Mouse (Mus musculus): ENCODE data around the gene Vmn1r166. TPM values are rescaled to one million over a fixed set of nuclear protein-coding genes. Genes with fewer than 3 reads are reported as not detected.

Gene Vmn1r166
- polyA plus RNA-seq (2012; rRNA removed) = not detected in 2 replicates

DNA sequence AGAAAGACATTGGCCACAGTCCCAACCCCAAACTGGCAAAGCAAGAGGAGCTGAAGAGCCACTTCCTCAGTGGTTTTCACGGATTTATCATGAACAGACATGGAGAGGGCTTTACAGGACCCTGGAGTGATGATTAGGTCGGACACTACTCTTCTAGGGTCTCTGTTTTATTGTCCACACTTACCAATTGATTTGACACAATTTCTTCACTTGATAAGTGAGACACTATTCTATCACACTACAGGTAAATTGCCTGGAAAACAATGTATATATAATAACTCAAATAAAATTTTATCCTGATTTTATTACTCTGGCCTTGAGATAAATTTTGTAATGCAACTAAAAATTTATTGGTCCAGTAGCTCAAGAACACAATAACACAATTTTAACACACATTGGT is at the start of gene Vmn1r166:
Gene Vmn1r166, minus strand, starts transcription at position 101 of the 400 bp plus-strand sequence.

DNA sequence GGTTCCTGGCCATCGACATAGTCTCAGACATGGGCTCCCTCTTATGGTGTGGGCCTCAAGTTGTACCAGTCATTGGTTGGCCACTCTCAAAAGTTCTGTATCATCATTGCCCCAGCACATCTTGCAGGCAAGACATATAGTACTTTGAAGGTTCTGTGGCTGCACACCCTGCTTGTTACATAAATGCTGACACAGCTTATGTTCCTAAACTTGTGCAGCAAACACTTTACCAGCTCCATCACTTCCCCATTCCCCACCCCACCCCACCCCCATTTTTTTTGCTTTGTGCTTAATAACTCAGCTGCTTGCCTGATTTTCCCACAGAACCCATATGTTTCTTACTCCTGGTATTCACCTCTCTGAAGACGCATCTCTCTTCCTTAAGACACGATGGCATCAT is 49.4 kb upstream of the Vmn1r166 start, which contains the start of gene Nlrp4e:
Gene Nlrp4e, plus strand, starts transcription at position 301 of the 400 bp plus-strand sequence.

DNA sequence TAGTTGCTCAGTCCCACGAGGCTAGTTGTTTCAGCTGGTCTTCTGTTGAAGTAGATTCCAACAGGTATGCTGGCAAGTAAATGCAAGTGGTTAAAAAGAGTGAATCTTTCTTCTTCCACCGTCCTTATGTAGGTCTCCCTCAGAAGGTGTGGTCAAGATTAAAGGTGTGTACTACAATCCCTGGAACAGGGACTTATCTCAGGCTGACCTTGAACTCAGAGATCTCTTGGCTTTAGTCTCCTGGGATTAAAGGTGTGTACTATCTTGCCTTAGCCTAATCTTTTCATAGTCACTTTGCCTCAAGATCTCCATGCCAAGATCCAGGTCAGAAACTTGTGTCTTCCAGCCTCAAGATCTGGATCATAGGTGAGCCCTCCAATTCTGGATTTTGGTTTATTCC is 27.3 kb upstream of the Vmn1r166 start, which contains the start of gene Gm6902:
Gene Gm6902, minus strand, starts transcription at position 101 of the 400 bp plus-strand sequence.

DNA sequence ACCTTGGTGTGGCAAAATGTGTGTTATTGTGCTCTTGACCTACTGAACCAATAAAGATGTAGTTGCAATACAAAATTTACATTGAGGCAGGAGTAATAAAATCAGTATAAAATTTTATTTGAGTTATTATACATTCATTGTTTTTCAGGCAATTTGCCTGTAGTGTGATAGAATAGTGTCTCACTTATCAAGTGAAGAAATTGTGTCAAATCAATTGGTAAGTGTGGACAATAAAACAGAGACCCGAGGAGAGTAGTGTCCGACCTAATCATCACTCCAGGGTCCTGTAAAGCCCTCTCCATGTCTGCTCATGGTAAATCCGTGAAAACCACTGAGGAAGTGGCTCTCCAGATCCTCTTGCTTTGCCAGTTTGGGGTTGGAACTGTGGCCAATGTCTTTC is 34.5 kb downstream of the Vmn1r166 start, which contains the start of gene Vmn1r165:
Gene Vmn1r165, plus strand, starts transcription at position 301 of the 400 bp plus-strand sequence.

Other genes starting within 250 kb of the Vmn1r166 start
- not detected in 2 replicates for gene Gm4216, start 231.8 kb downstream of the Vmn1r166 start, polyA plus RNA-seq (2012; rRNA removed)
- not detected in 2 replicates for gene Vmn1r163, start 196.1 kb downstream of the Vmn1r166 start, polyA plus RNA-seq (2012; rRNA removed)
- gene Gm8720, start 184.2 kb downstream of the Vmn1r166 start, polyA plus RNA-seq (2012; rRNA removed) = not detected in 2 replicates
- gene Gm10662, start 107.2 kb downstream of the Vmn1r166 start, polyA plus RNA-seq (2012; rRNA removed) = not detected in 2 replicates
- gene Vmn1r165, start 34.4 kb downstream of the Vmn1r166 start, polyA plus RNA-seq (2012; rRNA removed) = not detected in 2 replicates
- gene Gm6902, start 27.2 kb upstream of the Vmn1r166 start, polyA plus RNA-seq (2012; rRNA removed) = not detected in 2 replicates
- not detected in 2 replicates for gene Nlrp4e, start 49.5 kb upstream of the Vmn1r166 start, polyA plus RNA-seq (2012; rRNA removed)
- 0.03 TPM in 1 of 2 replicates, not detected in the other for gene Nlrp5, start 134.2 kb upstream of the Vmn1r166 start, polyA plus RNA-seq (2012; rRNA removed)